Mouse (Mus musculus): ENCODE data around the gene Krtap13.
"Not testable (repeated sequence)": the region's sequence is repeated elsewhere in the genome, so short reads cannot be mapped to it uniquely, and the experiment has no call there.

DNA sequence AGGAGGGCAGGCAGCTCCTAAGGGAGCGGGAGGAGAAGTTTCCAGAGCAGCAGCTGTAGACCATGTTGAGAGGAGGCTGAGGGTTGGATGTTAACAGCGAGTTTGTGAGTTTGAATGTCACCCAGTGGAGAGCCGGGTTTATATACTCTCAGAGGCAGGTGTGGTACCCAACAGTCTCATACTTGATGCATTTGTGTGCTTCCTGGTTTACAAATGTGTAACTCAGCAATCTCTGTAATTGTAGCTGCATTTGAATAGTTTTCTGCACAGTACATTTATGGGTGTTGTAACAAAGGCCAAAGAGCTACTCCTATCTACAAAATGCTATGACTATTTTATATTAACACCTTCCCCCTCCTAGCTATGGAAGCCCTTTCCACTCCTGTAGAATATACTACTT lies at the start of gene Krtap13:
- not testable (repeated sequence) for TF ChIP-seq NRF1 (IDR thresholded peaks at IDR 0.05; ENCODE audit: insufficient read depth, low read depth, low read length, poor library complexity, severe bottlenecking); CTCF (IDR thresholded peaks at IDR 0.05 in 2 of 3, conservative IDR thresholded peaks at IDR 0.05 in 1 of 3; ENCODE audit: control insufficient read depth in 1 of 3, insufficient read depth in 1 of 3, low read depth in 2 of 3, low read length in 3 of 3, poor library complexity in 1 of 3, severe bottlenecking in 1 of 3); TAL1 (IDR thresholded peaks at IDR 0.05; ENCODE audit: low read length); EP300 (IDR thresholded peaks at IDR 0.05; ENCODE audit: low read depth in 1 of 2, low read length in 2 of 2); GABPA (IDR thresholded peaks at IDR 0.05; ENCODE audit: low read depth, low read length); POLR2A (IDR thresholded peaks at IDR 0.05; ENCODE audit: control insufficient read depth in 1 of 2, insufficient read depth in 1 of 2, low read depth in 1 of 2, low read length in 2 of 2, poor library complexity in 1 of 2); SMC3 (IDR thresholded peaks at IDR 0.05; ENCODE audit: low read depth, low read length); MAX (IDR thresholded peaks at IDR 0.05; ENCODE audit: low read length)

Data from MEL (cell line).